Mouse (Mus musculus) forebrain, embryonic 14.5 days (tissue): ENCODE results near the gene Rai1. TPM values are rescaled to one million over a fixed set of nuclear protein-coding genes. Genes with fewer than 3 reads are reported as not detected.
A peak's percentile ranks its signal among the peaks of the same experiment; 100 is the strongest.

ENCODE experiments used
- ATAC-seq: fragments of 200-750 bp; cut with Nextera tagmentation; 2 replicates; pipeline ENCODE4 v1.8.0; 2017; ENCODE audit warnings: mild to moderate bottlenecking, moderate library complexity
- DNase-seq: peaks from one replicate; pipeline ENCODE4 v3.0.0-alpha.2; 2015; ENCODE audit warnings: low spot score
- H3K27ac ChIP-seq: fragments of 300-500 bp; sonication (generic); 2 replicates; pipeline ENCODE4 v1.5.1; 2014; ENCODE audit warnings: low read depth, mild to moderate bottlenecking, control low read depth, low read length, moderate library complexity
- H3K27me3 ChIP-seq: fragments of 300-500 bp; sonication (generic); replicated peaks from 2 replicates; pipeline ENCODE4 v1.6.1; 2014; ENCODE audit warnings: low read length, control low read depth, mixed read lengths; ENCODE audit not compliant: control insufficient read depth, insufficient read depth
- H3K36me3 ChIP-seq: fragments of 300-500 bp; sonication (generic); 2 replicates; pipeline ENCODE4 v1.6.1; 2014; ENCODE audit warnings: low read length, control low read depth; ENCODE audit not compliant: control insufficient read depth, insufficient read depth
- H3K4me1 ChIP-seq: fragments of 300-500 bp; sonication (generic); 2 replicates; pipeline ENCODE4 v1.6.1; 2014; ENCODE audit warnings: antibody characterized with exemption, low read length, control low read depth; ENCODE audit not compliant: control insufficient read depth, insufficient read depth
- H3K4me2 ChIP-seq: fragments of 300-500 bp; sonication (generic); 2 replicates; pipeline ENCODE4 v1.6.1; 2014; ENCODE audit warnings: mild to moderate bottlenecking, control low read depth, low read length
- H3K4me3 ChIP-seq: fragments of 300-500 bp; sonication (generic); 2 replicates; pipeline ENCODE4 v1.5.1; 2014; ENCODE audit warnings: low read depth, low read length, control low read depth
- H3K9ac ChIP-seq: fragments of 300-500 bp; sonication (generic); 2 replicates; pipeline ENCODE4 v1.6.1; 2014; ENCODE audit warnings: mild to moderate bottlenecking, low read length, control low read depth, moderate library complexity
- H3K9me3 ChIP-seq: fragments of 300-500 bp; sonication (generic); replicated peaks from 2 replicates; pipeline ENCODE4 v1.6.1; 2016; ENCODE audit warnings: low read length, control low read depth, mixed read lengths; ENCODE audit not compliant: control insufficient read depth
- WGBS: fragments of 180-500 bp; shearing (Covaris S2); extraction: QIAGEN DNeasy Blood & Tissue Kit; methylation state at CpG from one replicate; pipeline ENCODE4 v1.1.7; 2014; 5-methylcytosine and 5-hydroxymethylcytosine counted together
- polyA plus RNA-seq: library from polyadenylated mRNA; unstranded; fragments of >200 nt; fragmentation: Nextera tagmentation; extraction: Ambion mirVana; gene quantifications from 2 replicates; pipeline ENCODE4 v1.2.1, GENCODE M21; 2014

The Rai1 gene
- polyA plus RNA-seq, 1 experiment from 2014 or later: 26.4 TPM

DNA sequence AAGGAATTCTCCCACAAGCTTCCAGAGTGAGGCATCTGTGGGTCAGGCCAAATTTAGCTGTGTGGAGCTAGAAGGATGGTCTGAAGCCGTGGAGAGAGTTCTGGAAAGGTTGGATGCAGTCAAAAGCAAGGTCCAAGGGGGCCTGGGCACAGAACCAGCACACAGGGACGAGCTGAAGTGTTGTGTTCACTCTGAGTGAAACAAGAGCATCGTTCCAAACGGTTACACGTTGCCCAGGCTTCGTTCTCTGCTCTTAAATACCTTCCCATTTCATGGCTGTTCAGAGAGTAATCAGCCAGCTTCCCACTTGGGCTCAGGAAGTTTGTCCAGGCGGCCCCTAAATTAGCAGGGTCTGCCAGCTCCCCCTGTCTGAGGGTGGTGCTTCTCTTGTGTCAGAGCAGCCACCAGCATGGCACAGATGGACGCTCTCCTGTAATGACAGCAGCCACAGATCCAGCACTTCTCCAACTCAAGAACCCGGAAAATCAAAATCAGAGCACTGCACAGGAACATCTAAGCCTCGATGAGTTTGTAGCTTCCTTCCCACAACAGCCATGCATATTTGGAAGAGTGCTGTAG is 68.9 kb downstream of the Rai1 start:
- Histone ChIP-seq H3K4me1 (peaks cover 31% of the 10 kb centered on the region), H3K27ac (peak overlapping the region; percentile 10; the same call in 1 of the 2 replicates), H3K4me3 (no peak overlapping the region), H3K4me2 (no peak overlapping the region), H3K27me3 (no peaks in the 10 kb centered on the region), H3K36me3 (0 out of 2 replicates have a peak, but pooled peaks cover 3% of the 10 kb centered on the region), H3K9ac (no peak overlapping the region), H3K9me3 (no peaks in the 10 kb centered on the region)
- no peak for ATAC-seq
- no peak for DNase-seq
- WGBS: 69% methylated on average over 10 of the region's 10 CpGs

GRCm38 (mm10) chr11:60175371-60176181 is 70.8 kb downstream of the Rai1 start:
- Histone ChIP-seq H3K27me3 (no peaks in the 10 kb centered on the region), H3K4me3 (peak overlapping the region; percentile 68), H3K36me3 (0 out of 2 replicates have a peak, but pooled peaks cover 3% of the 10 kb centered on the region), H3K9ac (peak overlapping the region; percentile 87), H3K4me1 (peaks cover 30% of the 10 kb centered on the region), H3K27ac (peak overlapping the region; percentile 100), H3K9me3 (no peaks in the 10 kb centered on the region), H3K4me2 (peak overlapping the region; percentile 97)
- DNase-seq (peak; percentile 84), ATAC-seq (peak; percentile 49)
- WGBS: under 1% methylated on average over 51 of the region's 66 CpGs

GRCm38 (mm10) chr11:60176182-60176974 is 71.6 kb downstream of the Rai1 start:
- ATAC-seq: peak; percentile 36
- H3K4me1 ChIP-seq: peaks cover 36% of the 10 kb centered on the region
- peak overlapping the region; percentile 87 for H3K9ac ChIP-seq
- no peaks in the 10 kb centered on the region for H3K9me3 ChIP-seq
- peak overlapping the region; percentile 100 for H3K27ac ChIP-seq
- DNase-seq: peak; percentile 77
- 0 out of 2 replicates have a peak, but pooled peaks cover 3% of the 10 kb centered on the region for H3K36me3 ChIP-seq
- H3K4me3 ChIP-seq: peak overlapping the region; percentile 68
- no peaks in the 10 kb centered on the region for H3K27me3 ChIP-seq
- under 1% methylated on average over 55 of the region's 71 CpGs for WGBS
- peak overlapping the region; percentile 97 for H3K4me2 ChIP-seq

GRCm38 (mm10) chr11:60176975-60177657 is 72.3 kb downstream of the Rai1 start:
- Histone ChIP-seq H3K9ac (peak overlapping the region; percentile 87), H3K27ac (peak overlapping the region; percentile 100), H3K4me2 (peak overlapping the region; percentile 97), H3K4me3 (peak overlapping the region; percentile 68), H3K36me3 (0 out of 2 replicates have a peak, but pooled peaks cover 3% of the 10 kb centered on the region), H3K4me1 (peaks cover 43% of the 10 kb centered on the region), H3K27me3 (no peaks in the 10 kb centered on the region), H3K9me3 (no peaks in the 10 kb centered on the region)
- ATAC-seq (peak; percentile 82), DNase-seq (peak; percentile 98)
- WGBS: under 1% methylated on average over 42 of the region's 42 CpGs

- WGBS: 48% methylated on average over 6 of the region's 6 CpGs
- no peaks in the 10 kb centered on the region for H3K27me3 ChIP-seq
- peak overlapping the region; percentile 97 for H3K4me2 ChIP-seq
- H3K9me3 ChIP-seq: no peaks in the 10 kb centered on the region
- peak overlapping the region; percentile 87 for H3K9ac ChIP-seq
- peak overlapping the region; percentile 68 for H3K4me3 ChIP-seq
- 0 out of 2 replicates have a peak, but pooled peaks cover 3% of the 10 kb centered on the region for H3K36me3 ChIP-seq
- DNase-seq (no peak), ATAC-seq (no peak)
- H3K4me1 ChIP-seq: peaks cover 52% of the 10 kb centered on the region
- H3K27ac ChIP-seq: peak overlapping the region; percentile 100
These were observed 73.2 kb downstream of the Rai1 start for GRCm38 (mm10) chr11:60178005-60178404.

GRCm38 (mm10) chr11:60178506-60178905 is 73.7 kb downstream of the Rai1 start:
- Histone ChIP-seq H3K36me3 (0 out of 2 replicates have a peak, but pooled peaks cover 3% of the 10 kb centered on the region), H3K9me3 (no peaks in the 10 kb centered on the region), H3K4me1 (peaks cover 57% of the 10 kb centered on the region), H3K4me3 (no peak overlapping the region), H3K4me2 (peak overlapping the region; percentile 97; the same call in 1 of the 2 replicates), H3K27ac (peak overlapping the region; percentile 100), H3K9ac (no peak overlapping the region; the same call in 1 of the 2 replicates), H3K27me3 (no peaks in the 10 kb centered on the region)
- ATAC-seq: no peak
- DNase-seq: no peak

GRCm38 (mm10) chr11:60182116-60182670 is 77.4 kb downstream of the Rai1 start:
- H3K4me1 ChIP-seq: peaks cover 67% of the 10 kb centered on the region
- no peaks in the 10 kb centered on the region for H3K27me3 ChIP-seq
- H3K9ac ChIP-seq: peak overlapping the region; percentile 51; the same call in 1 of the 2 replicates
- H3K9me3 ChIP-seq: no peaks in the 10 kb centered on the region
- H3K4me3 ChIP-seq: no peak overlapping the region
- WGBS: 74% methylated on average over 12 of the region's 12 CpGs
- DNase-seq: peak; percentile 85
- ATAC-seq: no peak
- peak overlapping the region; percentile 6; the same call in 1 of the 2 replicates for H3K4me2 ChIP-seq
- H3K27ac ChIP-seq: peak overlapping the region; percentile 86
- peaks cover 22% of the 10 kb centered on the region for H3K36me3 ChIP-seq

- H3K36me3 ChIP-seq: peaks cover 27% of the 10 kb centered on the region
- WGBS: 49% methylated on average over 2 of the region's 2 CpGs
- DNase-seq (no peak), ATAC-seq (no peak)
- H3K4me1 ChIP-seq: peaks cover 63% of the 10 kb centered on the region
- peak overlapping the region; percentile 86 for H3K27ac ChIP-seq
- H3K4me3 ChIP-seq: no peak overlapping the region
- H3K9ac ChIP-seq: peak overlapping the region; percentile 51; the same call in 1 of the 2 replicates
- H3K27me3 ChIP-seq: no peaks in the 10 kb centered on the region
- H3K9me3 ChIP-seq: no peaks in the 10 kb centered on the region
- H3K4me2 ChIP-seq: peak overlapping the region; percentile 6; the same call in 1 of the 2 replicates
These were observed 77.9 kb downstream of the Rai1 start for GRCm38 (mm10) chr11:60182741-60183140.
